Mouse (Mus musculus) layer of hippocampus, adult 18-20 months (tissue): ENCODE results near the gene Miga1. TPM values are rescaled to one million over a fixed set of nuclear protein-coding genes. Genes with fewer than 3 reads are reported as not detected.
A peak's percentile ranks its signal among the peaks of the same experiment; 100 is the strongest.

Source experiments
- DNase-seq, 2 experiments: peaks; one replicate each; pipeline ENCODE4 v3.0.0; 2022; ENCODE audit warnings: low spot score in 2 of 2
- long read RNA-seq: library from polyadenylated mRNA; stranded (forward); transcript quantifications from one replicate; pipeline ENCODE4 v2.0.0, GENCODE M21; 2021
- total RNA-seq, 2 experiments: library from RNA; stranded (reverse); gene quantifications; 2 replicates each; pipeline ENCODE4 v1.2.3; 2021

The Miga1 gene
- total RNA-seq = 10 to 100 TPM; 73.9 to 74.1 TPM
- long read RNA-seq, full-length matches to known transcripts = 57 of 78 reads
- long read RNA-seq, partial matches to known transcripts = 4 of 78 reads
- long read RNA-seq, other reads (novel, unspliced or antisense) = 17 of 78 reads

DNA sequence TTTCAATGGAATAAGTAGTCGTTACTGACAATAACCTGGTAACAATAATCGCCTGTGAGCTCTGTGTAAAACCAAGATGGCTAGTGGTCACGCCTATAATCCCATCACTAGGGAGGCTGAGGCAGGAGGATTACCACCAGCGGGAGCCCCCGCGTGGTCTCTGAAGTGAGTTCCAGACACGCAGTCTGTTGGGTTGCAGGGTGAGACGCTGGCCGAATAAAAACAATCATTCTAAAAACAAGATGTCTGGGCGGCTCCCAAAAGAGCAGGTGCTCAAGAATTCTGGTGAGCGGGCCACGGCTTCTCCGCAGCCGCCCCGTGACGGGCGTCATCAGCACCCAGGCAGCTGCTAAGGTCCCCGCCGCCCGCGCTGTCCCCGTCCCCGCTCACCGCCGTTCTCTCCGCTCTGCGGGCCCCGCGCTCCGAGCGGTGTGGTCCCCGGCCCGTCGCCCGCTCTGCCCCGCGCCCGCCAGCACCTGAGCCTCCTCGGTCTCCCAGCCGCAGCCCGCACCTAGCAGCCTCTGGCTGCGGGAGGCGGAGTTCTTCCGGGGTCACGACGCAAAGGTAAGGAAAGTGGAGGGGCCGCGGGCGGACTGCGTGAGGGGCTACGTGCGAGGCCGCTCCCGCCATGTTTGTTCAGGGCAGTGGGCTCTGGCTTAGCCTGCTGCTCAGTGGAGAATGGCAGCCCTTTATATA lies at the start of gene Miga1:
Gene Miga1, minus strand, starts transcription at position 546 of the 696 bp plus-strand sequence.
- DNase-seq = peak; percentile 78 to 86

DNA sequence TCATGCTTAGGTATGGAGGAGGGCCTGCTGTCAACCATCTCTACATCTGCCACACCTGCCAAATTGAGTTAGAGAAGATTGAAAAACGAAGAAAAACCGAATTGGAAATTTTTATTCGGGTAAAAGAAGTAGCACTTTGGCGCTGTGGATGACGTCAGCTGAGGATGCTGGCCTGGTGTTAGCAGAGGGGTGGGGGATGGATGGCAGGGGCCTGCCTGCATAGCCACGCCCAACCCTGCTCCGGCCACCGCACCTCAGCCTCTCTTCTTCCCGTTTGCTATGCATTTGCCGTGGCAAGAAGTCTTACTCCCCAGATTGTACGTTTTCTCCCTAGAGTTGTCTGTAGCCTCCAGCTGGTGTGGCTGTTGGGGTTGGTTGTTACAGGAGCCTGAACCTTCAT lies 43.9 kb upstream of the Miga1 start:
- no peak for DNase-seq

DNA sequence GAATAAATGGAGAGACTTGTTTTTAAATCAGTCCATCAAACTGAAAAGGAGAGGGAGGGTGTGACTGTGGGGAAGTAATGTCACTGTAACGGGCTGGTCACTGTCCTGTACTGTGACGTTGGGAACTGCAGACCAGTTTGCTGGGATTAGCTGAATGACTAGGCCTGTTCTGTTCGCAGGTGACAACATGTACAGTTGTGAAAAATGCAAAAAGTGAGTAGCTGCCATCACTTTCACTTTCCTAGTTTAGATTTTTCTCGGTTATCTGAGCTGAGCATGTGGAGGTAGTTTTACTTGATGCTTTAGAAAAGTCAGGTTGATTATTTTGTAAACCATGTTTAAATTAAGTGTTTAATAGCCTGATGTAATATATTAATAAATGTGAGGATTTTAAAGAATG lies 35.9 kb upstream of the Miga1 start:
- no peak for DNase-seq

DNA sequence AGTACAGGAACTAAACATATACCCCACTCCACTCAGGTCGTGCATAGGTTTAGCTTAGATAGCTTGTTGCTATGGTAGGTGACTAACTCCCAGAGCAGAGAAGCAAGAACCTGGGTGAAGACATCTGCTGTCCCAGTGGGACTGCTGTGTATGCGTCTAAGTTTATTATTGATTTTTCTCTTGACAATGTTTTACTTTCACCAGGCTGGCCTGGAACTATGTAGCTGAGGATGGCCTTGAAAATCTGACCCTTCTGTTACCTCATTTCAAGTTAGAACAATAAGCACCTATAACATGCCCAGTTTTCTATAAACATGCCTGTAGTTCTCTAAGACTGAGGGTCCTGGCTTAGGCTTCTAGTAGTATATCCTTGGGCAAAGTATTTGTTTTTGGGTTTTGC lies 24.0 kb upstream of the Miga1 start:
- no peak for DNase-seq

DNA sequence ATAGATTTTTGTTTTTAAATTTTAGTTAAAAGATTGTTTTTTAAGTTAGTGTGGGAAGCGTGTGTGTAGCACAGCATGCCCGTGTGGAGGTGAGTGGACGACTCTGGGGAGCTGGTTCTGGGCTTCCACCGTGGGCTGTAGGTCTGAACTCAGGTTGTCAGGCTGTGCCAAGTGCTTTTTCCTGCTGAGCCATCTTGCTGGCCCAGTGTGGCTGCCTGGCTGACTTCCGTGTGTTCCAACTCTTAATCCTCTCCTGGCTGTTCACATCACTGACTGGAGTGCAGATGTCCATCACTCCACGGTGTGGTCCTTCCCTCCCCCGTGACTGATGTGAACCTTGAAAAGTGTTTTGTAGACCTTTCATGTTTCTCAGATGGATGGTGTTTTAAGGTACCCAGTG lies 18.9 kb upstream of the Miga1 start:
- DNase-seq = no peak

DNA sequence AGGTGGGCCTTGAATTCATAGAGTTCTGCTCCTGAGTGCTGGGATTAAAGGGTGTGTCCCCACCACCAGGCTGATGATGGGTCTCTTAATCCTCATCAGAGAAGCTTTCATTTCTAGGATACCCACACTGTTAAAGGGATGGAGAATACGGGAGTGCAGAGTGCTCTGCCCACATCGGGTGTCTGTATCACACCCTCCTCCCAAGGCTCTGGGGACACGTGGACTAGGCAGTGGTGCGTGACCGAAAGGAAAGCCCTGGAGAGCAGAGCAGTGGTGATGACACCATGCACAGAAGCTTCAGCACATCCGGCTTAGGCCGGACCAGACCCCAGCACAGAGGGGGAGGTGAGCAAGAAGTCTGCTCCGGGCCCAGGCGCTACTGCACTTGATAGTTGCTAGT lies 16.5 kb upstream of the Miga1 start:
- DNase-seq = no peak

DNA sequence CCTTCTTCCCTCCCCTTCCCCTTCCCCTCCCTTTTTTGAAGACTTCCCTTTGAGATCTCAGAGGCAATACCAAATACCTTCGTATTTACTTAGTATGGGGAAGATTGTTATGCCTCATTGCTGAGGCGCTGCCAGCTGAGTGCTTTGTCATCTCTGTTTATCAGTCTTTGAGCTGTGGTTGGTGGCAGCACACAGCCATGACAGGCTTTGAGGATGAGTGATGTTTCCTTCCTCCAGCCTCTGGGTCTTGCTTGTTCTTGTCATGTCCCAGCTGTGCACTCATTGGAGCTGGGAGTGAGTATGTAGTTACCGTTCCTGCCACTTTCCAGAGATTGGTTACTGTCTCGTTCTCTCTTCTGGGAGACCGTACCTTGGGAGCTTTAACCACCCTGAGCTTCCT lies 15.2 kb upstream of the Miga1 start:
- no peak for DNase-seq

DNA sequence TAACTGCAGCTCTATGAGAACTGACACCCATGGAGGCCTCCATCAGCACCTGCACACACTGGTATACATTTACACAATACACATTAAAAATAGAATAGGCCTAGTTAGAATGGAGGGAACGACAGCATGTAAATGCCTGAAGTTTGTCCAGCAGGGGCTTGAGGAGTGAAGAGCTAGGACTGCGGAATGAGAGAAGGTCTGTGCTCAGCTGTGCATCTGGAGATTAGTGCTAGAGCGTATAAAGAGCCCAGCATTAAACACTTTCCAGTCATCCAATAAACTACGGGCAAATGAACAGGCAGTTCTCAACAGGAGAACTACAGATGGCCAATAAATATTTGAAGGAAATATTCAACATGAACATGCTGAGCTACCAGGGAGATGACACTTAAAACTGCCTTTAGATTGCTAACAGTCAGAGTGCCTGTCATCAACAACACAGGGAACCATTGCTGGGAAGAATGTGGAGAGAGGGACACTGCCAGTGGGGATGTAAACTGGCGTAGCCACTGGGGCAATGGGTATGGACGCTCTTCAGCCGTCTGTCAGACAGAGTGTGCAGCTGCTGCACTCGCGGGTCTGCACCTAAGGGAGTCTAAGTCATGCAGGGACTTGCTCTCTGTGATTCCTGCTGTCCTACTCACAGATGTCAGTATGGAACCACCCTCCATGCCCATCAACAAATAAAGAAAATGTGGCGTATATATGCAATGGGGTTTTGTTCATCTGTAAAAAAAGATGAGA lies 13.4 kb upstream of the Miga1 start:
- DNase-seq = peak in 1 of 2 experiments; percentile 40

DNA sequence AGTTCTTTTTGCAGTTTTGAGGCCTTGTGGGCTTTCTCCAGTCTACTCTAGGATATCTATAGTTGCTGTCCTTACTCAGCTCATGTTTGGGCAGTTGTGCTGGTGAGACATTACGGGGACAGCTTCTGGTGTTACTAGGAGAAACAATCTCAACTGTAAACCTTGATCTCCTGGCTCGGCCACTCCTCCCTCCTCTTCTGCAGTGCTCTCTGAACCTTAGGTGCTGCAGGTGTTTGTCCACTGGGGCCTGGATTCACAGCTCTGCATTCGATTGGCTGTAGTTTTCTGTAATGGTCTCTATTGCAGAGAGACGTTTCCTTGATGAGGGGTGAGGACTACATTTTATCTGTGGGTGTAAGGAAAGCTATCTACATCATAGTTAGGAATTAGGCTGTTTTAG lies 12.1 kb upstream of the Miga1 start:
- no peak for DNase-seq

DNA sequence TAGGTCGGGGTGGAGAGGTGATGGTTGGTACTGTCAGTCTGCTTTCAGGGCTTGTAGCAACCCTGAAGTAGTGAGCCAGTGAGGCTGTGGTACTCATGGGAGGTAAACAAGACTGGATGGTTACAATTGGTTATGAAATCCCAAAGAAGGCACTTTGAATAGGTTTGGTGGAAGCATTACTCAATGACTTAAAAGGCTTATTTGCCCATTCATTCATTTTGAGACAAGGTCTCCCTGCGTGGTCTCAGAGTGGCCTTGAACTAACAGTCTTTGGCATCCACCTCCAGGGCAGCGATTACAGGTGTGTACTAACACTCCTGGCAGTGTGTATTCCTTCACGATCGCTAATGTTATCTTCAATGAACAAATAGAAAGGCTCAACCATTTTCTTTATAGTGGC lies 10.8 kb upstream of the Miga1 start:
- DNase-seq = no peak

DNA sequence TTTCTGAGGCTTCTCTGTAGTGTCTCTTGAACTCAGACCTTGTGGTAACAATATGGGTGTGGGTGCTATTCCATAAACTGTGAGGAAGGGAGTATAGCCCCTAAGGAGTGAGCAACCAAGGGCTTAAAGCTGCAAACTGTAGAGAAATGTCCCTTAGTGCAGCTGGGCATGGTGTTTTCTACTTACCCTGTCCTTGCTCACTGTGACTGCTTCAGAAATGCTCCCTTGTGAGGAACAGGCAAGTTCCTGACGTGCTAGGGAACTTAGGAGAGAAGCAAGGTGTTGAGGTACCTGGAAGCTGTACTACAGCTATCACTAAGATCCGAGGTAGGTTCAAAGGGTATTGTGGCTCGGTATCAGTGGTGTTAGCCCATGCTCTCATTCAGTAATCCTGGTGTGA lies 10.2 kb upstream of the Miga1 start:
- DNase-seq = no peak

DNA sequence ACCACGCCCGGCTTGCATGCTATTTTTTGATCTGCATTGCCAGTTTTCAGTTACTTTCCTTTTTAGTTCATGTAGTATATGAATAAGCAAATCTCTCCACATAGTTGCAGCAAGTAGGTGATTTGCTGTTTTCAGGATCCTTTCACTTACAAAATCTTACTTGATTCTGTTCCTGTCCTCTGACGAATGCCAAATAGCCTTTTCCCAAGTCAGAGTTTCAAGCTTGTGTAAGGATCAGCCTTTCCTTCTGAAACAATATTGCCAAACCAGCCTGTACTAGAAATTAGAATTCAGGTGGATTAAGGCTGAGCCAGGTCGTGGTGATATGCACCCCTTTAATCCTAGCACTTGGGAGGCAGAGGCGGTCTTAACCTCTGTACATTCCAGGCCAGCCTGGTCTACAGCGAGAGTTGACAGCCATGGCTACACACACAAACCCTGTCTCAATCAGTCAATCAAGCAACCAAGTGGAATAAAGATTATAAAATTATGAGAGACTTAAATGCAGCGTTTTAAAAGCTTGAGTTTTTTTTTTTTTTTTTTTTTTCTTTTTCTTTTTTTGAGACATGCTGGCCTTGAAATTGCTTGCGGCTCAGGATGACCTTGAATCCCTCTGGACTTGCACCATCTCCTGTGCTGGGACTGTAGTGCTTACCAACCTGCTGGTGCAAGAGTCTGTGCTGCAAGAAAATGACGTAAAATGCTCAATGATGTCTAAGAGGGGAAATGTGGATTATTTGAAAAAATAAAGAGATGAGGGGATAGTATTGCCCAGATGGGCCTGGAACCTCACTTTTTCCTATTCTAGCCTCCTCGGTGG lies 8.0 kb upstream of the Miga1 start:
- no peak for DNase-seq

DNA sequence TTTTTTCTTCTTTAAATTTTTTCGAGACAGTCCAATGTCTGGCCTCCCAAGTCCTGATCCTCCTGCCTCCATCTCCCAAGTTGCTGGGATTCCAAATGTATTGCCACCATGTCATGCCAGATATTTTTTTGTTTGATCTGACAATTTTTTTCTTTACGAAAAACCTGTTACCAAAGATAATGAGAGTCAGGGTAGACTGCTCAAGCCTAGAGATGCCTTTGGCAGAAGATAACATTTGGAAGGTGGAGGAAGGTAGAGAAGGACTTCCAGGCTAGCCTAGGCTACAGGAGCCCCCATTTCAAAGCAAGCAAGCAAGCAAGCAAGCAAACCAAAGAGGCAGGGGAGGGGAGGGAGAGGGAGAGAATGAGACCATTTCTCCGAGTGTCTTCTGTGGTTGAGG lies 7.0 kb upstream of the Miga1 start:
- no peak for DNase-seq

DNA sequence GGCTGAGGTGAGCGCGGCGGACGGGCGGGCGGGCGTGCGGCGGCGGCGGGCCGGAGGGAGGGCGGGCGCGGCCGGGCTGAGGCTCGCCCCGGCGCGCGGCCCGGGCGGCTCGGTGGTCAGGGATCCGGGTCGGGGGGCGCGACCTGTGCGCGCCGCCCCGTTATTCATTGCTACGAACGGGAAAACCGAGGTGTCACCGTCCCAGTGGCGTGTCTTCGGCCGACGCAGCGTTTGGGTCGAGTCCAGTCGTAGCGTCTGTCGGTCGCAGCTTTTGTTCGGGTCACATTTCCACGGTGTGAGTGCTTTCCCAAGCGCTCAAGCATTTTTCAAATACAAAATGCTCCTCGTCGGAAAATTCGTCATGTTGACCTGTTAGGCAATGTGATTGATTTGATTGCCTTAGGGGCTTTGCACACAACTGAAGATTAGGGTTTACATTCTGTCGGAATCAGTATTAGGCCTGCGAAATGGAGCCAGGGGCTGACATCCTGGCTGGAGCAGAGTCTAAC lies 6.5 kb upstream of the Miga1 start:
- DNase-seq = peak in 1 of 2 experiments; percentile 39

DNA sequence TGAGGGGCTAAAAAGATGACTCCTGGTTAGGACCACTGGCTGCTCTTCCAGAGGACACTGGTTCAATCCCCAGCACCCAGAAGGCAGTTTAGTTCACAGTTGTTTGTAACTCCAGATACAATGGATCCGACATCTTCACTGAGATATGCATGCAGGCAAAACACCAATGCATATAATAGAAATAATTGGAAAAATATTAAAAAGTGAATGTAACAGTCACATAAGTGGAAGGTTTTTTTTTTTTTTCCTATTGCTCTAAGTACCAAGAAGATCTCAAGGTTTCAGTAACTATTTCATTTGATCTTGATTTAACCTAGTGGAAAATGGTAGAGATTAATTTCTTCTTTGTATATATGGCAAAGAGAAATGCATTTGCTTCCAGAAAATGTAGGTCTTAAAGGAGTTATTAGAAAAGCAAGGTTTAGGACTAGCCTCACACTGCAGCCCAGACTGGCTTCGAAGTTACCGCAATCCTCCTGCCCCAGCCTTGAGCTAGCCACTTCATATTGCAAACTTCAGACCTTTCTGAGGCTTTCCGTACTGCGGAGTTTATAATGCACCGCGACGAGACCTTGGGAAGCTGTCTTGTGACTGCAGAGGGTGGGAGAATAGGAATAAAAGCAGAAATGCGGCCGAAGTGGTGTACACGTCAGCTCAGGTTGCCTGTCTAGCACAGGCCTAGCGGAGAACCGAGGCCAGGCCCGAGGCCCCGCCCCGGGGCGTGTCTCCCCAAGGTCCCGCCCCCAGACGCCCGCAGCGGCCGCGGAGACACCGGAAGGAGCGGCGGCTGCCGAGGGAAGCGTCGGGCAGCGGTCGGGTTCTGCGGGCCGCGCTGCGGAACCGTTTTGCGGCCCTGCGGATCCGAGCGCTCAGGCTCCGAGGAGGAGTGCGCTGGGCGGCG lies 5.8 kb upstream of the Miga1 start, which contains the start of gene Usp33:
Gene Usp33, plus strand, starts transcription at position 747 of the 901 bp plus-strand sequence.
- DNase-seq = peak; percentile 91 to 95

DNA sequence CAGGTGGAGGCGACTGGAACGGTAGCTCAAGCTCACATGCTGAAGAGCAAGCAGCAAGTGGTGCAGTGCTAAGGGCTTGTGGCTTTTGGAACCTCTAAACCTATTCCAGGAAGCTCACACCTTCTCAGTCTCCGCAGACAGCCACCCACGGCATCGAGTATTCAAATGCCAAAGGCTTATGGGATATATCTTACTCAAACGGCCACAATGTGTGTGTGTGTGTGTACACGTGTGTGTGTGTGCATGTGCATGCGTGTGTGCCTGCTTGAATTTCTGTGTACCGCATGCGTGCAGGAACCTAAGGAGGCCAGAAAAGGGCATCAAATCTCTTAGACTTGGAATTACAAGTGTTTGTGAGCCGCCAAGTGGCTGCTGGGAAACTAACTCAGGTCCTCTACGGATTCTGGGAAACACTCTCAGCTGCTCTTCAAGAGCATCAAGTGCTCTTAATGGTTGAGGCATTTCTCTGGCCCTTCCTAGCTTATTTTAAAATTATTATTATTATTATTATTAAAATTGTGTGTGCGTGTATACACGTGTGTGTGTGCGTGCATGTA lies 2.8 kb upstream of the Miga1 start:
- no peak for DNase-seq

DNA sequence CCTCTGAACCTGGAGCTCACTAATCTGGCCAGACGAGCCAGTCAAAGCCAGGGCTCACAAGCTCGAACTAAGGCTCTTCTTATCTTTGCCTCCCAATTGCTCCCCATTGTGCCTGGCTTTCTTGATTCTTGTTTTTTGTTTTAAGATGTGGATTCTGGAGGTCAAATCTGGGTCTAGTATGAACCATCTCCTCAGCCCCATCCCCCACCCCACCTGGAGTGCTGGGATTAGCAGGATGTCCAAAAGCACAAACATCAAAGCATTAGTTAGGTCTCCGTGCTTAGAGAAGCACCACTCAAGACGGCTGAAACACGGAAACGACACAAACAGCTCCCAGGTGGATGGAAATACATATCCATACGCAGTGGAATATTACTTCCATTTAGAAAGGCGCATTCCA lies 4.1 kb downstream of the Miga1 start:
- no peak for DNase-seq

DNA sequence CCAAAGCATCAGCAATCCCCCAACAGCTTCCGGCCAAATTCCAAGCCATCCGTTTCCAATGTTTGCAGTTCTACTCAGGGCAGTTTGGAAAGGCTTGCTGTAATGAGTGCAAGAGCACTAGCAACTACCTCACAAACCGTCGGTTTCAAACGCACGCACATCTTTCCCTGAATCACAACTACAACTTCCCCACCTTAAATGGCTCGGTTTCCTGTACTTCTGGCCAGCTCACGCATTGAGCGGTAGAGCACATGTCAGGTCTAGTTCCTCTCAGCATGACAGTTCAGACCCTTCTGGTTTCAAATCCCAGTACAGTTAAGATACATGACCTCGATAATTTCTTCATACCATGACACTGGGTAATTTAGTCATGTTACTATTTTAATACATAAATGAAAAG lies 6.6 kb downstream of the Miga1 start:
- no peak for DNase-seq

DNA sequence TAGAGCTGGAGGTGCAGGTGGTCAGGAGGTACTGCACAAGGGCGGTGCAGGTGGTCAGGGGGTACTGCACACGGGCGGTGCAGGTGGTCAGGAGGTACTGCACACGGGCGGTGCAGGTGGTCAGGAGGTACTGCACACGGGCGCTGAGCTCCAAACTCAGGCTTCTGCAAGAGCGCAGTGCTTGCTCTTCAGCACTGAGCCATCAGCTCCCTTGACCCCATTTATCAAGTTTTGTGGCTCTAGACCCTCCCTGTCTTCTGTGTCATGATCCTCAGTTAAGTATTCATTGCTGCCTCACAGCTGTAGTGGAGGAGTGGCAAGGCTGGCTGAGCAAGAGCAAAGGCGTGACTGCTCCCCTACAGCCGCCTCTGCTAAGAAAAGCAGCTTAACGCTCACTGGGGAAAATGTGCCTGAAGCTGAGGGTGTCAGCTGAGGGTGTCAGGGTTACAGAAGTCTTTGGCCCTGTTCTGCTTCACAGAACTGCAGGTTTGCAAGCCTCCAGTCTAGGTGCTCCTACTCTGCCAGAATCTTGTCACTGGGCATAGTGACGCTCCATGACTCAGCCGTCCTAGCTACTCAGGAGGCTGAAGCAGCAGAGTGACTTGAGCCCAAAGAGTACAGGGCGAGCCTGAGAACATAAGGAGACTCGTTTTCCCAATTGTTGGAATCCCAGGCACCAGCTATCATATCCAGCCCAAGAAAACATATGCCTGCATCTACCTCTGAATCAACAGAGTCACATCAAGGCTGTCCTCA lies 7.5 kb downstream of the Miga1 start:
- DNase-seq = no peak
